Mouse (Mus musculus) neural tube, embryonic 14.5 days (tissue): Measurements from ENCODE around the gene Cat. TPM values are rescaled to one million over a fixed set of nuclear protein-coding genes. Genes with fewer than 3 reads are reported as not detected.

Source experiments
- ATAC-seq: fragments of 200-750 bp; cut with Nextera tagmentation; 2 replicates; pipeline ENCODE4 v1.8.0; 2017; ENCODE audit warnings: low read depth, mild to moderate bottlenecking, moderate TSS enrichment, moderate library complexity
- H3K27ac ChIP-seq: fragments of 300-500 bp; sonication (generic); 2 replicates; pipeline ENCODE4 v1.5.1; 2014; ENCODE audit warnings: low read depth, mild to moderate bottlenecking, control low read depth, low read length, moderate library complexity, mixed read lengths
- H3K27me3 ChIP-seq: fragments of 300-500 bp; sonication (generic); 2 replicates; pipeline ENCODE4 v1.6.1; 2014; ENCODE audit warnings: low read length; ENCODE audit not compliant: control insufficient read depth, insufficient read depth
- H3K36me3 ChIP-seq: fragments of 300-500 bp; sonication (generic); 2 replicates; pipeline ENCODE4 v1.6.1; 2014; ENCODE audit warnings: low read length, mixed read lengths; ENCODE audit not compliant: control insufficient read depth, insufficient read depth
- H3K4me1 ChIP-seq: fragments of 300-500 bp; sonication (generic); 2 replicates; pipeline ENCODE4 v1.6.1; 2014; ENCODE audit warnings: low read length; ENCODE audit not compliant: control insufficient read depth, insufficient read depth
- H3K4me2 ChIP-seq: fragments of 300-500 bp; sonication (generic); 2 replicates; pipeline ENCODE4 v1.6.1; 2014; ENCODE audit warnings: mild to moderate bottlenecking, low read depth, low read length, control low read depth
- H3K4me3 ChIP-seq: fragments of 300-500 bp; sonication (generic); 2 replicates; pipeline ENCODE4 v1.5.1; 2014; ENCODE audit warnings: low read depth, low read length, control low read depth, mixed read lengths
- H3K9ac ChIP-seq: fragments of 300-500 bp; sonication (generic); replicated peaks from 2 replicates; pipeline ENCODE4 v1.6.1; 2014; ENCODE audit warnings: low read depth, mild to moderate bottlenecking, control low read depth, low read length, mixed read lengths
- H3K9me3 ChIP-seq: fragments of 300-500 bp; sonication (generic); 2 replicates; pipeline ENCODE4 v1.6.1; 2016; ENCODE audit warnings: low read length; ENCODE audit not compliant: control insufficient read depth
- WGBS: fragments of 180-500 bp; shearing (Covaris S2); extraction: QIAGEN DNeasy Blood & Tissue Kit; methylation state at CpG from one replicate; pipeline ENCODE4 v1.1.7; 2014; 5-methylcytosine and 5-hydroxymethylcytosine counted together
- polyA plus RNA-seq: library from polyadenylated mRNA; unstranded; fragments of >200 nt; fragmentation: Nextera tagmentation; extraction: Ambion mirVana; gene quantifications from 2 replicates; pipeline ENCODE4 v1.2.1, GENCODE M21; 2014

The Cat gene
- polyA plus RNA-seq, 1 experiment from 2014 or later = 104 TPM

GRCm38 (mm10) chr2:103436534-103436933, 48.4 kb downstream of the Cat start:
- no peaks in the 10 kb centered on the region for H3K27me3 ChIP-seq

GRCm38 (mm10) chr2:103435110-103435509, 49.9 kb downstream of the Cat start:
- Histone ChIP-seq H3K9me3 (no peaks in the 10 kb centered on the region), H3K4me2 (no peak overlapping the region), H3K4me3 (no peak overlapping the region), H3K9ac (no peak overlapping the region), H3K27ac (no peak overlapping the region), H3K4me1 (no peaks in the 10 kb centered on the region), H3K27me3 (no peaks in the 10 kb centered on the region), H3K36me3 (no peaks in the 10 kb centered on the region)
- 77% methylated on average over 2 of the region's 2 CpGs for WGBS
- ATAC-seq = no peak

More at GRCm38 (mm10) chr2:103436534-103436933, 48.4 kb downstream of the Cat start:
- H3K27ac ChIP-seq = no peak overlapping the region
- no peaks in the 10 kb centered on the region for H3K4me1 ChIP-seq
- H3K4me3 ChIP-seq = no peak overlapping the region
- no peak overlapping the region for H3K9ac ChIP-seq
- no peaks in the 10 kb centered on the region for H3K36me3 ChIP-seq
- H3K4me2 ChIP-seq = no peak overlapping the region
- no peaks in the 10 kb centered on the region for H3K9me3 ChIP-seq
- ATAC-seq = no peak
- 25% methylated on average over 5 of the region's 5 CpGs for WGBS

- Histone ChIP-seq H3K9ac (no peak overlapping the region), H3K4me2 (no peak overlapping the region), H3K27me3 (no peaks in the 10 kb centered on the region), H3K9me3 (no peaks in the 10 kb centered on the region), H3K36me3 (no peaks in the 10 kb centered on the region), H3K27ac (no peak overlapping the region), H3K4me1 (no peaks in the 10 kb centered on the region), H3K4me3 (no peak overlapping the region)
- WGBS = 87% methylated on average over 8 of the region's 8 CpGs
- no peak for ATAC-seq
Measured at GRCm38 (mm10) chr2:103432695-103433275, 52.2 kb downstream of the Cat start.

GRCm38 (mm10) chr2:103430712-103431111, 54.2 kb downstream of the Cat start:
- Histone ChIP-seq H3K9me3 (no peaks in the 10 kb centered on the region), H3K4me1 (no peaks in the 10 kb centered on the region), H3K9ac (no peak overlapping the region), H3K4me3 (no peak overlapping the region), H3K4me2 (no peak overlapping the region), H3K27ac (no peak overlapping the region), H3K36me3 (no peaks in the 10 kb centered on the region), H3K27me3 (no peaks in the 10 kb centered on the region)
- no peak for ATAC-seq
- 56% methylated on average over 1 of the region's 1 CpGs for WGBS

- H3K4me3 ChIP-seq = no peak overlapping the region
- no peak overlapping the region for H3K9ac ChIP-seq
- no peaks in the 10 kb centered on the region for H3K36me3 ChIP-seq
- ATAC-seq = no peak
- no peaks in the 10 kb centered on the region for H3K4me1 ChIP-seq
- H3K4me2 ChIP-seq = no peak overlapping the region
- no peaks in the 10 kb centered on the region for H3K9me3 ChIP-seq
- WGBS = 82% methylated on average over 3 of the region's 3 CpGs
- no peaks in the 10 kb centered on the region for H3K27me3 ChIP-seq
- no peak overlapping the region for H3K27ac ChIP-seq
Measured at GRCm38 (mm10) chr2:103428356-103428755, 56.6 kb downstream of the Cat start.

GRCm38 (mm10) chr2:103425456-103426063, 59.4 kb downstream of the Cat start:
- Histone ChIP-seq H3K9me3 (no peaks in the 10 kb centered on the region), H3K27me3 (no peaks in the 10 kb centered on the region), H3K9ac (no peak overlapping the region), H3K4me3 (no peak overlapping the region), H3K27ac (no peak overlapping the region), H3K4me1 (no peaks in the 10 kb centered on the region), H3K4me2 (no peak overlapping the region), H3K36me3 (no peaks in the 10 kb centered on the region)
- WGBS = 83% methylated on average over 11 of the region's 11 CpGs
- ATAC-seq = no peak

- H3K27me3 ChIP-seq = no peaks in the 10 kb centered on the region
- no peaks in the 10 kb centered on the region for H3K9me3 ChIP-seq
- H3K4me3 ChIP-seq = no peak overlapping the region
- no peaks in the 10 kb centered on the region for H3K4me1 ChIP-seq
- H3K36me3 ChIP-seq = no peaks in the 10 kb centered on the region
- ATAC-seq = peak; percentile 66; the same call in 1 of the 2 replicates
- 32% methylated on average over 12 of the region's 12 CpGs for WGBS
- no peak overlapping the region for H3K9ac ChIP-seq
- H3K4me2 ChIP-seq = no peak overlapping the region
- no peak overlapping the region for H3K27ac ChIP-seq
Measured at GRCm38 (mm10) chr2:103424349-103425026, 60.5 kb downstream of the Cat start.

GRCm38 (mm10) chr2:103423884-103424283, 61.1 kb downstream of the Cat start:
- ATAC-seq = no peak
- Histone ChIP-seq H3K9ac (no peak overlapping the region), H3K27ac (no peak overlapping the region), H3K4me1 (no peaks in the 10 kb centered on the region), H3K36me3 (no peaks in the 10 kb centered on the region), H3K4me2 (no peak overlapping the region), H3K27me3 (no peaks in the 10 kb centered on the region), H3K4me3 (no peak overlapping the region), H3K9me3 (no peaks in the 10 kb centered on the region)
- 76% methylated on average over 12 of the region's 12 CpGs for WGBS
